Mouse (Mus musculus): ENCODE measurements at regions not wholly inside any gene's neighbourhood (a gene's known extent, or its start where the extent isn't known, plus 50 kb on each side); places are given as distances from the start of the nearest gene placed in this dataset.

DNA sequence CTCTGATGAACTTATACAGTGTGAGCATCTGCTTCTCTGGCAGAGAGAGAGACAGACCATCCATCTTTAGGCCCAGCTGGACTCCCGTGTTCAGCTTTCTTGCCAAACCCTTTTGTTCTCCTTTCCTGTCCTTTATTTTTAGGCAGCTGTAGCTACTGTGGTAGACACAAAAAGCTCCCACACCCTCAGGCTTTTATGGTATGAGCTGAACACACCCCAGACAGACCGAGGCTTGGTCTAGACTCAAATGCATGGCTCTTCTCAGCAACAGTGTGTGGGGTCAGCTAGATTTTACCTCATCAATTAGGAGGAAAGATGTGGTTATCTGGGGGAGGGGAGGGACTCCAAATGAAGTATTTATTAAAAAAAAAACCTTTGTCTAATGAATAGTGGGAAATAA, 158.6 kb upstream of the Lnx1 start:
- TF ChIP-seq HCFC1 (IDR thresholded peaks at IDR 0.05; ENCODE audit: borderline replicate concordance, insufficient read depth, low read length) (no peak), ZNF384 (IDR thresholded peaks at IDR 0.05; ENCODE audit: low read depth, low read length) (no peak), ZC3H11A (IDR thresholded peaks at IDR 0.05; ENCODE audit: borderline replicate concordance, low read depth, low read length) (no peak)
